Mouse (Mus musculus) forebrain, embryonic 11.5 days (tissue): Measurements from ENCODE around the gene Zfp189. TPM values are rescaled to one million over a fixed set of nuclear protein-coding genes. Genes with fewer than 3 reads are reported as not detected.

ENCODE experiments used
- ATAC-seq: fragments of 200-750 bp; cut with Nextera tagmentation; replicated peaks from 2 replicates; pipeline ENCODE4 v1.8.0; 2017; ENCODE audit warnings: moderate TSS enrichment; ENCODE audit not compliant: low FRiP score
- DNase-seq: peaks from one replicate; pipeline ENCODE4 v3.0.0-alpha.2; 2017; ENCODE audit warnings: low spot score
- H3K27ac ChIP-seq: fragments of 300-500 bp; sonication (generic); 2 replicates; pipeline ENCODE4 v1.5.1; 2014; ENCODE audit warnings: low read depth, low read length
- H3K27me3 ChIP-seq: fragments of 300-500 bp; sonication (generic); 2 replicates; pipeline ENCODE4 v1.6.1; 2014; ENCODE audit warnings: mild to moderate bottlenecking, low read length, mixed read lengths; ENCODE audit not compliant: control insufficient read depth, insufficient read depth
- H3K36me3 ChIP-seq: fragments of 300-500 bp; sonication (generic); 2 replicates; pipeline ENCODE4 v1.6.1; 2014; ENCODE audit warnings: mild to moderate bottlenecking, low read length, moderate library complexity, mixed read lengths; ENCODE audit not compliant: control insufficient read depth, insufficient read depth
- H3K4me1 ChIP-seq: fragments of 300-500 bp; sonication (generic); replicated peaks from 2 replicates; pipeline ENCODE4 v1.6.1; 2014; ENCODE audit warnings: low read length, mixed read lengths; ENCODE audit not compliant: control insufficient read depth, insufficient read depth
- H3K4me2 ChIP-seq: fragments of 300-500 bp; sonication (generic); 2 replicates; pipeline ENCODE4 v1.6.1; 2014; ENCODE audit warnings: low read depth, mild to moderate bottlenecking, low read length, moderate library complexity, mixed read lengths; ENCODE audit not compliant: severe bottlenecking
- H3K4me3 ChIP-seq: fragments of 300-500 bp; sonication (generic); 2 replicates; pipeline ENCODE4 v1.5.1; 2014; ENCODE audit warnings: low read depth, low read length
- H3K9ac ChIP-seq: fragments of 300-500 bp; sonication (generic); 2 replicates; pipeline ENCODE4 v1.6.1; 2014; ENCODE audit warnings: low read length
- H3K9me3 ChIP-seq: fragments of 300-500 bp; sonication (generic); 2 replicates; pipeline ENCODE4 v1.6.1; 2016; ENCODE audit warnings: low read length, mixed read lengths; ENCODE audit not compliant: control insufficient read depth
- WGBS: fragments of 180-500 bp; shearing (Covaris S2); extraction: QIAGEN DNeasy Blood & Tissue Kit; methylation state at CpG from one replicate; pipeline ENCODE4 v1.1.7; 2014; 5-methylcytosine and 5-hydroxymethylcytosine counted together
- polyA plus RNA-seq: library from polyadenylated mRNA; unstranded; fragments of >200 nt; fragmentation: Nextera tagmentation; extraction: Ambion mirVana; gene quantifications from 2 replicates; pipeline ENCODE4 v1.2.1, GENCODE M21; 2014

Gene Zfp189
- polyA plus RNA-seq, 1 experiment from 2014 or later: 14.5 TPM

DNA sequence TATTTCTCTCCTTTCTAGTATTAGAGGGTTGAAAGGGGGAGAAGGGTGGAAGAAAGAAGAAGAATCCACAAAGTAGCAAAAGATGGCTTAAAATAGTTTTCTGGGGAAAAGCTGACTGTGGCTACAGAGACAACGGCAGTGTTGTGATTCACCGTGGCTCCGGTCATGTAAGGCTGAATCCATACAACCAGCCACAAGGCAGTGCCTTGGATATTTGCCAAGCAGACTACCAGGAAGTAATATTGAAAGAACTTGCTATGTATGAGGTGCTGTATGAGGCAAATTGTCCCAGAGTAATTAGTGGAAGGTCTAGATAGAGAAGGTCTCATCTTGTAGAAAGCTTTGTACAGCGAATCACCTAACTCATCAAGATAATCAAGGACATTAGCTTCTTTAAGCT, 51.2 kb downstream of the Zfp189 start:
- ATAC-seq (no peak), DNase-seq (no peak)
- Histone ChIP-seq H3K4me1 (no peaks in the 10 kb centered on the region), H3K9me3 (no peaks in the 10 kb centered on the region), H3K4me2 (no peak overlapping the region), H3K9ac (no peak overlapping the region), H3K27ac (no peak overlapping the region), H3K36me3 (no peaks in the 10 kb centered on the region), H3K27me3 (no peaks in the 10 kb centered on the region), H3K4me3 (no peak overlapping the region)
- WGBS: 91% methylated on average over 4 of the region's 4 CpGs

Other genes with a start within 250 kb of the Zfp189 start
- gene Acnat2, start 113.0 kb upstream of the Zfp189 start, polyA plus RNA-seq: not detected in 2 replicates
- gene Acnat1, start 47.3 kb upstream of the Zfp189 start, polyA plus RNA-seq: not detected in 2 replicates
- gene Baat, start 14.6 kb upstream of the Zfp189 start, polyA plus RNA-seq: 0.21 and 0.35 TPM in 2 replicates
- gene Mrpl50, start 83 bp upstream of the Zfp189 start, polyA plus RNA-seq: 91.2 and 96.8 TPM in 2 replicates
- gene Aldob, start 28.4 kb downstream of the Zfp189 start, polyA plus RNA-seq: not detected in 2 replicates
- gene Tmem246, start 76.7 kb downstream of the Zfp189 start, polyA plus RNA-seq: 17.3 and 18.8 TPM in 2 replicates
- gene Rnf20, start 110.8 kb downstream of the Zfp189 start, polyA plus RNA-seq: 71.7 and 76.9 TPM in 2 replicates
- gene Ppp3r2, start 160.8 kb downstream of the Zfp189 start, polyA plus RNA-seq: not detected in 2 replicates